Mouse (Mus musculus) heart, embryonic 11.5 days (tissue): ENCODE measurements around the gene Trib3. TPM values are rescaled to one million over a fixed set of nuclear protein-coding genes. Genes with fewer than 3 reads are reported as not detected.

Experiments used
- ATAC-seq: fragments of 200-750 bp; cut with Nextera tagmentation; replicated peaks from 2 replicates; pipeline ENCODE4 v1.8.0; 2017; ENCODE audit warnings: moderate library complexity; ENCODE audit not compliant: insufficient number of reproducible peaks, low FRiP score, low TSS enrichment
- H3K27ac ChIP-seq: fragments of 300-500 bp; sonication (generic); 2 replicates; pipeline ENCODE4 v1.5.1; 2014; ENCODE audit warnings: mild to moderate bottlenecking, low read depth, low read length
- H3K27me3 ChIP-seq: fragments of 300-500 bp; sonication (generic); 2 replicates; pipeline ENCODE4 v1.6.1; 2014; ENCODE audit warnings: mild to moderate bottlenecking, low read length, mixed read lengths; ENCODE audit not compliant: control insufficient read depth, insufficient read depth
- H3K36me3 ChIP-seq: fragments of 300-500 bp; sonication (generic); 2 replicates; pipeline ENCODE4 v1.6.1; 2014; ENCODE audit warnings: mild to moderate bottlenecking, low read length, moderate library complexity, mixed read lengths; ENCODE audit not compliant: control insufficient read depth, insufficient read depth
- H3K4me1 ChIP-seq: fragments of 300-500 bp; sonication (generic); 2 replicates; pipeline ENCODE4 v1.6.1; 2014; ENCODE audit warnings: low read length; ENCODE audit not compliant: control insufficient read depth, insufficient read depth
- H3K4me2 ChIP-seq: fragments of 300-500 bp; sonication (generic); 2 replicates; pipeline ENCODE4 v1.6.1; 2014; ENCODE audit warnings: mild to moderate bottlenecking, moderate library complexity
- H3K4me3 ChIP-seq: fragments of 300-500 bp; sonication (generic); 2 replicates; pipeline ENCODE4 v1.5.1; 2014; ENCODE audit warnings: low read depth, low read length
- H3K9ac ChIP-seq: fragments of 300-500 bp; sonication (generic); 2 replicates; pipeline ENCODE4 v1.6.1; 2014; ENCODE audit warnings: mild to moderate bottlenecking, low read depth, low read length, moderate library complexity
- H3K9me3 ChIP-seq: fragments of 300-500 bp; sonication (generic); replicated peaks from 2 replicates; pipeline ENCODE4 v1.6.1; 2016; ENCODE audit warnings: low read length; ENCODE audit not compliant: control insufficient read depth
- WGBS: fragments of 180-500 bp; shearing (Covaris S2); extraction: QIAGEN DNeasy Blood & Tissue Kit; methylation state at CpG from one replicate; pipeline ENCODE4 v1.1.7; 2014; ENCODE audit not compliant: insufficient replicate concordance; 5-methylcytosine and 5-hydroxymethylcytosine counted together
- polyA plus RNA-seq: library from polyadenylated mRNA; unstranded; fragments of >200 nt; fragmentation: Nextera tagmentation; extraction: Ambion mirVana; gene quantifications from 2 replicates; pipeline ENCODE4 v1.2.1, GENCODE M21; 2014

Gene Trib3
- 3.4 and 3.6 TPM in 2 replicates for polyA plus RNA-seq

DNA sequence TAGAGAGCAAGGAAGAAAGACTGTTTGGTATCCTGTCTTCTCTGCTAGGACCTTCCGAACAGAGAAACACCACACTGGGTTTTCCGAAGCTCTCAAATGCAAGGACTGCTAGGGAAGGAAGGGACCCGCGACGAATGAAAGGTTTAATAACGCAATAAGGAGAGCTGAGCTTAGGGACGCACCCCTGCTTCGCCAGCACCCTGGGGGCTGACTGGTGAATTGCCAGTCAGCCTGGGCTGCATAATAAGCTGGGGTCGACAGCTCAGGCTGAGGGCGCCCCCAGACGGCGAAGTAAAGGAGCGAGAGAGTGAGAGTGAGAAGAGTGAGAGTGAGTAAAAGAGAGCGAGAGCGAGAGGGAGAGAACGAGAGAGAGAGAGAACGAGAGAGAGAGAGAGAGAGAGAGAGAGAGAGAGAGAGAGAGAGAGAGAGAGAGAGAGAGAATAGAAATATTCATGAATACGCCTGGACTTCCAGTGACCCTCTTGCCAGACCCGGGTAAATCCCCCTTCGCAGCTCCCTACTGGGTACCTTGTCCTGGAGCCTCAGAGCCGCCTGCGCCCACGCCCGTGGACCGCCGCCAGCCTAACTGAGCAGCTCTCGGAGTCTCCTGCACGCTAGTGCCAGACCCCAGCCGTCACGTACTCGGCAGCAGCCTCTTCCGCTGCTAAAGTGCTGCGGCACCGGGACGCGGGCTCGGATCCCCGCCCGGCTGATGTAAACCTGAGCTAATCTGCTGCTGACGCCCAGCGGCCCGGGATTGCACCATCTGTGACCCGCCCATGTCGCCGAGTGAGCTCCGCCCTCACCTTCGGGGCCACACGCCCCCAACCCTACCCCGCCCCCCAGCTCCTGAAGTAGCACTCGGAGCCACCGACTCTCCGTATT lies at the start of gene Trib3:
TSS of gene Trib3 (minus strand) at position 704 of the 885 bp plus-strand sequence.
- Histone ChIP-seq H3K4me2 (peak within 1 kb of the TSS; percentile 92), H3K9me3 (no peaks in the 10 kb centered on the region), H3K4me3 (peak within 1 kb of the TSS; percentile 66), H3K36me3 (no peaks in the 10 kb centered on the region), H3K4me1 (peaks cover 7% of the 10 kb centered on the region; the same call in 1 of the 2 replicates), H3K27me3 (no peaks in the 10 kb centered on the region), H3K27ac (peak within 1 kb of the TSS; percentile 43; the same call in 1 of the 2 replicates), H3K9ac (peak within 1 kb of the TSS; percentile 72)
- WGBS, result under 1% methylated on average over 52 of the region's 52 CpGs
- ATAC-seq, result peak; percentile 89

DNA sequence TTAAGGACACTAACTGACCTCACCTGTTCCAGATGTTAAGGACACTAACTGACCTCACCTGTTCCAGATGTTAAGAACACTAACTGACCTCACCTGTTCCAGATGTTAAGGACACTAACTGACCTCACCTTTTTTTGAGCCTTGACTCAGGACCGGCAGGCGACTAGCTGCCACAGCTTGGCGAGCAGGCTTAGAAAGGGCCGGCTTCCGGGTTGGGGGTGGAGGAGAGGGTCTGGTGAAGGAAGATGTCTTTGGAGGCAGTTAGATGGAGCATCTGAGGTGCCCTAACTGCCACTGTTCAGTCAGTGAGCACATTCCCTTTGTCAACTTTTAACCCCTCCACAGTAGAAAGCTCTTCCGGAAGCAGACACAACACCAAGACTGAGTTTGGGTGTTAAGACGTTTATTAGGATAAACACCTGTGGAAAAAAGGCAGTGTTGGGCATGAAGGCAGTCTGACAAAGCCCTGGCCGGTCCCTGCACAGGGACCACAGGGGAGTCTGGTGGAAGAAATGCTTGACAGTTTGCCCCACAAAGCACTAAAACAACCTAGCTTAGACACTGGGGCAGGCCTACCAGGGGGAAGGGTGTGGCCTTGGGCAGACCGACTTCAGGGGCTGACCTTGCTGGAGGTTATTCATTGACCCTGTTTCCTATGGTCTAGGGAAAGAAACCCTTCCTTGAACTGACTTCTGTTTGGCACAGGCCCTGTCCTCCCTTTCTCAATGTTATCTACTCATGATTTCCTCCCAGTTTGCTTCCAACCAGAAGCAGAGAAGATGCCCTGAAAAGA lies 49.6 kb upstream of the Trib3 start:
- ATAC-seq, result no peak
- Histone ChIP-seq H3K36me3 (no peaks in the 10 kb centered on the region), H3K27me3 (no peaks in the 10 kb centered on the region), H3K27ac (0 out of 2 replicates have a peak overlapping the region, but pooled peaks have one; percentile 24), H3K4me3 (no peak overlapping the region; the same call in 1 of the 2 replicates), H3K4me2 (peak overlapping the region; percentile 90), H3K9ac (no peak overlapping the region), H3K9me3 (no peaks in the 10 kb centered on the region), H3K4me1 (peaks cover 21% of the 10 kb centered on the region)
- 49% methylated on average over 9 of the region's 9 CpGs for WGBS

DNA sequence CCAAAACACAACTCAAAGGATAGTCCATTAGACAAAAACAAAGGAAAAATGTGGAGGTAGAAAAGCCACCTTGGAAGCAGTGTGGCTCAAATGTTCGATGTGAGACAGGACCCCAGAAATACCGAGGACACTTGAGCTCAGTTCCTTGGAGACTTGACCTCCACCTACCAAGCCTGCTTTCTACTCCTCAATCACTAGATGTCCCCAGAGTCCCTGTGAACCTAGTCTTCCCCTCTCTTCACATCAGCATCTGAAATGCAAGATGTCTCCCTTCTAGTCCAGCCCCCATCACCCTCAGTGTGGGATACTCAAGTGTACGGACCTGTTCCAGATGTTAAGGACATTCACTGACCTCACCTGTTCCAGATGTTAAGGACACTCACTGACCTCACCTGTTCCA lies 49.0 kb upstream of the Trib3 start:
- no peaks in the 10 kb centered on the region for H3K36me3 ChIP-seq
- H3K27me3 ChIP-seq, result no peaks in the 10 kb centered on the region
- peaks cover 21% of the 10 kb centered on the region for H3K4me1 ChIP-seq
- no peak overlapping the region for H3K27ac ChIP-seq
- no peaks in the 10 kb centered on the region for H3K9me3 ChIP-seq
- WGBS, result 11% methylated on average over 3 of the region's 3 CpGs
- no peak overlapping the region for H3K4me2 ChIP-seq
- no peak overlapping the region for H3K4me3 ChIP-seq
- no peak for ATAC-seq
- H3K9ac ChIP-seq, result no peak overlapping the region

DNA sequence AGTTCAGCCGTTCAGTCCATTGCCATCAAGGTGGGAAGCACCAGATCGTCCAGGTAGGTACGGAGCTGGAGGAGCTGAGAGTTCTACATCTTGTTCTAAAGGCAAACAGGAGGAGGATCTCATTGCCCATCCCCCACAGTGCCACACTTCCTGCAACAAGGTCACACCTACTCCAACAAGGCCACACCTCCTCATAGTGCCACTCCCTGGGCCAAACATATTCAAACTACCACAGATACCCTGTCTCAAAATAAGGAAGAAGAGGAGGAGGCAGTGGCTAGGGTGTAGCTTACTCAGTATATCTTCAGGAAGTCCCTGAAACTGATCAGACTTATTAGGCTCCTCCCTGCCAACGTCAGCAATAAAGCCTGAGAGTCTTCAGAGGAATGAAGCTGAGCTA lies 40.4 kb upstream of the Trib3 start:
- H3K27ac ChIP-seq, result no peak overlapping the region
- H3K9ac ChIP-seq, result no peak overlapping the region
- no peak overlapping the region for H3K4me2 ChIP-seq
- H3K4me1 ChIP-seq, result no peaks in the 10 kb centered on the region; the same call in 1 of the 2 replicates
- 75% methylated on average over 4 of the region's 4 CpGs for WGBS
- no peaks in the 10 kb centered on the region for H3K36me3 ChIP-seq
- no peak overlapping the region for H3K4me3 ChIP-seq
- ATAC-seq, result no peak
- no peaks in the 10 kb centered on the region for H3K9me3 ChIP-seq
- H3K27me3 ChIP-seq, result no peaks in the 10 kb centered on the region

DNA sequence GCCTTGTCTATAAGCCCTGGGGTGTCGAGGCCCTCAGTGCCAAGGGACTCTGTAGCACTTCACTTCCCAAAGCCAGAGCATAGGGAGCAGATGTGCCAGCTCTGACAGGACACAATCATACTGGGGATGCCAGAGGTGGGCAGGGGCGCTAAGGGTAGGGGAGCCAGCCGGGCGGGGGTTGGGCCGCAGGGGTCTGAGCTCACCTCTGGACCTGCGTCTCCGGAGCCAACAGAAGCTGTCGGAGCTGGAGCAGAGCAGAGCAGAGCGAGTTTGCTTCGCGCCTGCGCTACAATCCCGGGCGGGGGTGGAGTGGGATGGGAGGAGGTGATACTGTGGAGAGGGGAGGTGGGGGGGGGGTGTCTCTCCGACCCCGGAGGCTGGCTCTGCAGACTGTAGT lies 32.5 kb upstream of the Trib3 start, which contains the start of gene Nrsn2:
TSS of gene Nrsn2 (minus strand) at position 294 of the 397 bp plus-strand sequence.
- H3K27ac ChIP-seq, result no peak within 1 kb of the TSS
- H3K4me2 ChIP-seq, result peak within 1 kb of the TSS; percentile 65
- H3K27me3 ChIP-seq, result peaks cover 24% of the 10 kb centered on the region
- ATAC-seq, result peak; percentile 53
- 4% methylated on average over 16 of the region's 16 CpGs for WGBS
- no peaks in the 10 kb centered on the region for H3K36me3 ChIP-seq
- H3K9ac ChIP-seq, result 0 out of 2 replicates have a peak within 1 kb of the TSS, but pooled peaks have one; percentile 43
- no peaks in the 10 kb centered on the region for H3K9me3 ChIP-seq
- H3K4me1 ChIP-seq, result peaks cover 13% of the 10 kb centered on the region
- peak within 1 kb of the TSS; percentile 22 for H3K4me3 ChIP-seq

DNA sequence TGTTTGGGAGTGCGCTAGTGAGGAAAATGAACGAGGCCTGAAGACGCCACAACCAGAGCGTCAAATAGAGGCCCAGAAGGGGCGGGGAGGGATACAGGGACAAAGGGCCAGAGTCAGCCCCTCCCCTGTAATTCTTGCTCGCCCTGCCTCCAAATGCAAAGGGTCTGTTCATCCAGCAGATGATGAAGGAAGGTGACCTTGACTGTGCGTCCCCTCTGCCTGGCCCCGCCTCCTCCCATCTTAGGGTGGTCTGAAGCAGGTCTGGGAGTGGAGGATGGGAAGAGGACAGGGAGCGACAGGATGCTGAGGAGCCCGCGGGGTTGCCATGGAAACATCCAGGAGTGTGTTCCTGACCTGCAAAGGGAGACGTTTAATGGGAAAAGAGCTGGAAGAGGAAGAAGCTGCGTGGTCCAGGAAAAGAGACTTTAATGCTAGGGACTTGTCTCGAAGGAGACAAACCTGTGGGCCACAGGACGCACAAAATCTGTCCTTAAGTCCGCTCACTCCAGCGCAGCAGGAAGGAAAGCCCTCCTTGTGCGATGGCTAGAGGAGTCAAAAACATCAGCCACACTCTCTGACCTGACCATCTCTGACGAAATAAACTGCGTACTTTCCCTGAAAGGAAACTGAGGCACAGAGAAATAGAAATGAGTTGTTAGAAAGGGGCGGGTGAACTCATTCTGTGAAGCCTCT lies 32.0 kb upstream of the Trib3 start:
- no peak for ATAC-seq
- Histone ChIP-seq H3K27ac (no peak overlapping the region), H3K9me3 (no peaks in the 10 kb centered on the region), H3K36me3 (no peaks in the 10 kb centered on the region), H3K4me1 (peaks cover 13% of the 10 kb centered on the region), H3K4me3 (peak overlapping the region; percentile 22), H3K27me3 (peaks cover 24% of the 10 kb centered on the region), H3K9ac (0 out of 2 replicates have a peak overlapping the region, but pooled peaks have one; percentile 43), H3K4me2 (peak overlapping the region; percentile 65)
- WGBS, result 6% methylated on average over 21 of the region's 21 CpGs

DNA sequence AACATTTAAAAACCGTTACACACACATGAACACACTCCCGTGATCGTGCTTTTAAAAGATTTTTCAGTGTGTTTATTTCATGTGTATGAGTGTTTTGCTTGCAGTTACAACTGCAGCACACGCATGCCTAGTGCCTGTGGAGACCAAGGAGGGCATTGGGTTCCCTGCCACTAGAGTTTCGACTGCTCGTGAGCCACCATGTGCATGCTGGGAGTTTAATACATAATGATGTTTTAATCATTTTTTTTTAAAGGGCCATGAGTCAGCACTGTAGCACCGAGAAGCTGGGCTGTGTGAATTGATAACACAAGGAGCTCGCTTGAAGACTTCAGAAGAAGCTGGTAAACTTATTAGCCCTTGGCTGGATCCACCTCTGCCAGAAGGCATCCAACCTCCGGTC lies 29.7 kb upstream of the Trib3 start:
- no peak overlapping the region for H3K4me3 ChIP-seq
- H3K27me3 ChIP-seq, result peaks cover 26% of the 10 kb centered on the region
- H3K27ac ChIP-seq, result no peak overlapping the region
- H3K4me2 ChIP-seq, result no peak overlapping the region
- peaks cover 13% of the 10 kb centered on the region for H3K4me1 ChIP-seq
- 72% methylated on average over 9 of the region's 9 CpGs for WGBS
- H3K9ac ChIP-seq, result no peak overlapping the region
- H3K36me3 ChIP-seq, result no peaks in the 10 kb centered on the region
- no peaks in the 10 kb centered on the region for H3K9me3 ChIP-seq
- no peak for ATAC-seq

DNA sequence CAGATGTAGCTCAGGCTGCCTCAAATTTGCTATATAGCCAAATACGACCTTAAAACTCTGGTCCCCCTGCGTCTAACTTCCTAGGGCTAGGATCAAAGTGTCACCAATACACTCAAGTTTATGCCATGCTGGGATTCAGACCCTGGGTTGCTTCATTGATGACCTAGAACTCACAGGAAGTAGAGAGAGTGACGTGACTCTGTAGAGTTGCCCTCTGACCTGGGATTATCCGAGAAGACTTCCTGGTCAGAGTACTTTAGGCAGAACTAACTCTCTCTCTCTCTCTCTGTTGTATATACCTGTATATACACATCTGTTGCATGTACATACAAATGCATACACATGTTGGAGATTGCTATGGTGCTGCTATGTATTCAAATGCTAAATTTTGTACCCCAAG lies 28.8 kb upstream of the Trib3 start:
- ATAC-seq, result no peak
- no peaks in the 10 kb centered on the region for H3K9me3 ChIP-seq
- no peak overlapping the region for H3K27ac ChIP-seq
- peaks cover 13% of the 10 kb centered on the region for H3K4me1 ChIP-seq
- H3K9ac ChIP-seq, result no peak overlapping the region
- WGBS, result 61% methylated on average over 4 of the region's 4 CpGs
- no peaks in the 10 kb centered on the region for H3K36me3 ChIP-seq
- peaks cover 26% of the 10 kb centered on the region for H3K27me3 ChIP-seq
- no peak overlapping the region for H3K4me2 ChIP-seq
- no peak overlapping the region for H3K4me3 ChIP-seq
